Mouse (Mus musculus) T-helper 2 cell (primary cell): ENCODE results near the gene Smad6.

Source experiments
- in situ Hi-C: fragments of 300-600 bp; cut with MboI, MseI; formaldehyde crosslinking; loops from one replicate; pipeline ENCODE4 v1.15.1; 2025; ENCODE audit warnings: high pct_unique_total_duplicates

The Smad6 gene

GRCm38 (mm10) chr9:64021853-64022561 is at the start of gene Smad6:
Gene Smad6 (minus strand): TSS chr9:64022059.
- in situ Hi-C loops = no loop called here

DNA sequence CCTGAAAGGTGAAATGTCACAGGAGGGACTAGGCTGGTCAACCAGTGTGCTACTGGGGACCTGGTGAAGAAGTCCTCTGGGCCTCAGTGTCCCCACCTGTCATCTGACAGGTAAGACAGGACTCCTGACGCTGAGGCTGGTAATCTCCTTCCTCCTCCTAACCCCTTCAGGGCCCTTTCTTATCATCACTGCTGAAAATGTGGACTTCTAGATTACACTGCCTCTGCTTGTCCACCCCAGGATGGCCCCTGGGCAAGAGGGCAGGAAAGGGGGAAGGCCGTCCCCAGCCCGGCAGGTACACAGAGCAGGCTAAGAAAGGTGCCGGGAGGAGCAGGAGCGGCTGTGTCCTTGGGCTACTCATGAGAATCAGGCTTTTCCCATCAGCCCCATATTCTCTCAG is 48.8 kb upstream of the Smad6 start:
- in situ Hi-C loops = no loop called here

GRCm38 (mm10) chr9:64069131-64069530 is 47.3 kb upstream of the Smad6 start:
- in situ Hi-C loops = no loop called here

- in situ Hi-C loops = no loop called here
These were observed 46.7 kb upstream of the Smad6 start for GRCm38 (mm10) chr9:64068571-64068970.

- in situ Hi-C loops = no loop called here
These were observed 45.9 kb upstream of the Smad6 start for GRCm38 (mm10) chr9:64067787-64068186.

GRCm38 (mm10) chr9:64060033-64060539 is 38.2 kb upstream of the Smad6 start:
- in situ Hi-C loops = no loop called here

DNA sequence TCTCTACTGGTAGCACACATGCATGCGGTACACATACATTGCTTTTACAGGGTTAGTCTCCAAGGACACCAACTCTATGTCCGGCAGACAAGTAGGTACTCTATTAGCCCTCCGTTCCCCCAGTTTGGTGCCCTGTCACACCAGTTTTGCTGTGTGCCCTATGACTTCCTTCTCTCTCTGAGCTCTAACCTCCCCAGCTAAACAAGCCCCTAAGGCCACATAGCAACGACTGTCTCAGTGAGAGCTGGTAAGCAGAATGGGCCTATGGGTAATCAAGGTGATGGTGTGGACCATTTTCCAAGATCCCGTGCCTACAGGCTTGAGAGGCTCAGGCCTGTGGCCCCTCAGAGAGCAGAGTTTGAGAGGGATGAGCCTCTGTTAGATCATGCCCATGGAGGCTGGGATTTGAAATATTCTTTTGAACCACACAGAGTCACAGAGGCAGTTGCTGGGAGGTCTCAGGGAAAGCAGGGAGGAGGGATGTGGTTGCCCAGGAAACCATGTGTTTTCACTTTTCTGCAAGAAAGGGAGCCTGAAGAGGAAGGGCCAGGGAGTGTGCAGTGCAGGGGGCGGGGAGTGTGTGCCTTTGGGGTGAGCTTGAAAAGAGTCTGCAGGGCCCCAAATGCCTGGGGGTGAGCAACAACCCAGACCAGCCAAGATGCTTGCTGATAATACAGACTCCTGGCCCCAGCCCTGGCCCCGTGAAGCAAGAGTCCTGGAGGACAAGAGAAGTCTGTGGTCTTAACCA is 36.2 kb upstream of the Smad6 start:
- in situ Hi-C loops = no loop called here

- in situ Hi-C loops = no loop called here
These were observed 33.3 kb upstream of the Smad6 start for GRCm38 (mm10) chr9:64055162-64055561.

DNA sequence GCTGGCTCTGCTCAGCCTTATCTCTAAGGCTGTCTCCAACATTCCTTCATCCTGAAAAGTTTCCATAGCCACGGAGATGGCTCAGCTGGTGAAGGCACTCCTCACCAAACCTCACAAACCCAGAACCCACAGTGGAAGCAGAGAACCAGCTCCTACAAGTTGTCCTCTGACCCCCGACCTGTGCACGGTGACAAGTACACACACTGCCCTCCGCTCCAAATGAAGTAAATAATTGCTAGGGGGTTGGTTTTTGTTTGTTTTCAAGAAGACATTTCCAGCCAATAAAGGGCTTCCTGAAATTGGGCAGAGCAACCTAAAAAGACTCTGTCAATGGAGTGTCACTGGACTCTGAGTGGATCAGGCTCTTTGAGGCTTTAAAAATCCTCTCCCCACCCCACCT is 31.9 kb upstream of the Smad6 start:
- in situ Hi-C loops = no loop called here

DNA sequence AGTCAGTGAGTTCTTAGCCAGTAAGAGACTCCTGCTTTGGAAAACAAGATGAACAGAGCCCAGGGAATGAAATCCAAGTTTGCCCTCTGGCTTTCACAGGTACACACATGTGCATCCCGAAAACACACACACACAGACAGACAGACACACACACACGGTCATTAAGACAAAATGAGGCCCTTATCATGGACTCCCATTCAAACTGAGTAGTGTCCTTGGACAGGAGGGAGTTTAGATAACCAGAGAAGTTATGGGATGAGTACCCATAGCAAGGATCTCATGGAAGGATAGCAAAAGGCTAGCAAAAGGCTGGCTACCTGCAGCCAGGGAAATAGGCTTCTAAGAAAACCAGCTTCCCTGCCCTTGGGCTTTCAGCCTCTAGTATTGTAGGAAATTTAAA is 29.4 kb upstream of the Smad6 start:
- in situ Hi-C loops = no loop called here

DNA sequence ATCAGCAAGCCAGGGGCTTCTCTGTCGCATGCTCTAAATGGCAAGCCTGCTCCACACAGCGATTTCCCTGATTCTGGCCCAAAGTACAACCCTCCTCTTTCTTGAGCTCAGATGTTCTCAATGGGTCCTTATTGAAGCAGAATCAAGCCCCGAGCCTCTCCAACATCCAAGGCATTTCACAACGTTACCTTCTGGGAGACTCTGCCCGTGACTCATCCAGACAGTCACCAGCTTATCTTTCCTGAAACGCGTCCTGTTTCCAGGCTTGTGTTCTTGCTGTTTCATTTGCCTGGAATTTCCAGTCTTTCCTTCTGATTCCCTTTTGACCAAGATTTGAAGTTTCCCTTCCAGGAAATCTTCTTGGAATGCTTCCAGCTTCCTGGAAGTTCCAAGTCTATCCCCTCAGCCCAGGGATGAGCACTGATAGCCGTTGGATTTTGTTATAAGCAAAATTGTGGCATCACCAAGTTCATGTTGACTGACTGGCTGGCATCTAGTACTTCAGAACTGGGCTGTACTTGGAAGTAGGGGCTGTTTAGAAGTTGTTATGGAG is 28.7 kb upstream of the Smad6 start:
- in situ Hi-C loops = no loop called here

- in situ Hi-C loops = no loop called here
These were observed 27.9 kb upstream of the Smad6 start for GRCm38 (mm10) chr9:64049471-64050380.

DNA sequence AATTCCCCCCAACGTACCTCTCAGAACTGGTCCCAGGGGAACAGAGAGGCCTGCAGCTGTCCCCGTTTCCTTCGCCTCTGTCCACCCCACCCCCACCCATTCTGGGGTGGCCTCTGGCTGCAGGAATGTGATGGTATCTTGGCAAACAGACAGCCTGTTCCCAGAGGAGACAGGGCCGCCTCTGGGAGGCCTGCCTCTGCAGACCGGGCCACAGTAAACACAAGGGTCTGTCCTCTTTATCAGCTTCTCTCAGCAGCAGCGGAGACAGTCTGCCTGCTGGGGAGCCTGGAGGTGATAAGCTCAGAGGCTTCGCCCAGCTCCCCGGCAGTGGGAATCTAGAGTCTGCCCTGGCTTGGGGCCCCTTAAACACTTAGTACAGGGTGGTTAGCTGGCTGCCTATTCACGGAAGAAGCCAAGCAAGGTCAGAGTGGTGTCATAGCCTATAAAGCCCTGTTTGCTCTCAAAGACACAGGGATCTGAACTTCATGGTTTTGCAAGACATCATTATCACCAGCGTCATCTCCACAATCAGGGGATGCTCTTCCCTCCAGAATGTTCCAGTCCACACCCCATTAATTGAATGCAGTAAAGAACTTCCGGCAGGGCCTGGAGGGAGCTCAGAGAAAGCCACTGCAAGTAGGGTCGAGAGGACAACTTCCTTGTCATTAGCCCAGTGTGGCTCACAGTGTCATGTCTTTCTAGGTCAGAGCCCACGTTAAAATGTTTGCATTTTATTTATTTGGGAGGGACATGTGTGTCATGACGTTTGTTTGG is 23.4 kb upstream of the Smad6 start:
- in situ Hi-C loops = no loop called here

DNA sequence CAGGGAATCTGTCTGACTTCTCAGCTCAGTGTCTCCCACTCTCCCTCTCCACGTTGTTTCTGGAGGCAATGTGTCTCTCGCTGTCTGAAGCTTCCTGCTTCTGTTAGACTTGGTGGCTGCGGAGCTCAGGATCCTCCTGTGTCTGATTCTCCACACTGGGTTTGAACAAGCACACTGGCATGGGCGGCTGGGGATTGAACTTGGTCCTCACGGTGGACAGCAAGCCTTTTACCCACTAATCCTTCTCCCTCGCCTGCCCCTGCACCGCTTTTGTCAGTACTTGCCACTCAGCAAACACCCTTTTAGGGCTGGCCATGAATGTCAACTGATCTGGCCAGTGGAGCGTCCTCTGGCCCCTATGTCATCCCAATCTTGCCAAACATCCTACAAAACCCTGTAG is 22.5 kb upstream of the Smad6 start:
- in situ Hi-C loops = no loop called here

GRCm38 (mm10) chr9:64042911-64043310 is 21.1 kb upstream of the Smad6 start:
- in situ Hi-C loops = no loop called here

DNA sequence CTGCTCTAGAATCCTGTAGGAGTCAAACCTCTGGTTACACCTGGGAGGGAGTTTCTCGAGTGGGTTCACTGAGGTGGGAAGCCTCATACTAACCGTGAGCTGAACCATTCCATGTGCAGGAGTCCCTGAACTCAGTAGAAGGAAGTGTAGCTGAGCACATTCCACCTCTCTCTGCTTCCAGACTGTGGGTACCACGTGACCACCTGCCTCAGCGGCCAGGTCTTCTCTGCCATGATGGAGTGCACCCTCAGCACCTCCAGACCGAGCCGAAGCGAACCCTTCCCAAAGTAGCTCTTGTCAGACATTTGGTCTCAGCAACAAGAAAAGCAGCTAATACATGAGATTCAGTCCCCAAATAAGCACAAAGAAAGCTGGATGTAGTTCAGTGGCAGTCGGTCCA is 20.4 kb upstream of the Smad6 start:
- in situ Hi-C loops = no loop called here

GRCm38 (mm10) chr9:64029908-64030631 is 8.2 kb upstream of the Smad6 start:
- in situ Hi-C loops = no loop called here

- in situ Hi-C loops = no loop called here
These were observed 3.7 kb upstream of the Smad6 start for GRCm38 (mm10) chr9:64025565-64025964.

GRCm38 (mm10) chr9:64024976-64025375 is 3.1 kb upstream of the Smad6 start:
- in situ Hi-C loops = no loop called here
